Mouse (Mus musculus) lung, adult 2 months (tissue): Measurements from ENCODE around the gene P3h1.

ENCODE experiments used
- CTCF ChIP-seq: fragments of 200-500 bp; IDR thresholded peaks from 2 replicates; pipeline ENCODE4 v1.5.1; 2011; ENCODE audit warnings: mild to moderate bottlenecking, low read length, control low read depth; ENCODE audit not compliant: insufficient read depth
- POLR2A ChIP-seq: fragments of 200-500 bp; IDR thresholded peaks from 2 replicates; pipeline ENCODE4 v1.6.1; 2011; ENCODE audit warnings: low read depth, mild to moderate bottlenecking, control low read depth, low read length, borderline replicate concordance; ENCODE audit errors: extremely low read depth

- no peak for TF ChIP-seq POLR2A
- TF ChIP-seq CTCF: no peak
Observed at GRCm38 (mm10) chr4:119242571-119242970, 9.9 kb downstream of the P3h1 start.
